Mouse (Mus musculus) hindbrain, embryonic 11.5 days (tissue): Measurements from ENCODE around the gene Rfpl4. TPM values are rescaled to one million over a fixed set of nuclear protein-coding genes. Genes with fewer than 3 reads are reported as not detected.

ENCODE experiments used
- ATAC-seq: fragments of 200-750 bp; cut with Nextera tagmentation; 2 replicates; pipeline ENCODE4 v1.8.0; 2017; ENCODE audit warnings: mild to moderate bottlenecking, moderate TSS enrichment, moderate library complexity; ENCODE audit not compliant: low FRiP score
- DNase-seq: peaks from one replicate; pipeline ENCODE4 v3.0.0-alpha.2; 2015; ENCODE audit warnings: low spot score
- H3K27ac ChIP-seq: fragments of 300-500 bp; sonication (generic); 2 replicates; pipeline ENCODE4 v1.5.1; 2014; ENCODE audit warnings: mild to moderate bottlenecking, low read depth, low read length
- H3K27me3 ChIP-seq: fragments of 300-500 bp; sonication (generic); 2 replicates; pipeline ENCODE4 v1.6.1; 2014; ENCODE audit warnings: mild to moderate bottlenecking, low read length, moderate library complexity, mixed read lengths; ENCODE audit not compliant: control insufficient read depth, insufficient read depth
- H3K36me3 ChIP-seq: fragments of 300-500 bp; sonication (generic); 2 replicates; pipeline ENCODE4 v1.6.1; 2014; ENCODE audit warnings: mild to moderate bottlenecking, low read length, moderate library complexity, mixed read lengths; ENCODE audit not compliant: control insufficient read depth, insufficient read depth
- H3K4me1 ChIP-seq: fragments of 300-500 bp; sonication (generic); replicated peaks from 2 replicates; pipeline ENCODE4 v1.6.1; 2014; ENCODE audit warnings: low read length, mixed read lengths; ENCODE audit not compliant: control insufficient read depth, insufficient read depth
- H3K4me2 ChIP-seq: fragments of 300-500 bp; sonication (generic); replicated peaks from 2 replicates; pipeline ENCODE4 v1.6.1; 2014; ENCODE audit warnings: mild to moderate bottlenecking, low read depth, low read length
- H3K4me3 ChIP-seq: fragments of 300-500 bp; sonication (generic); 2 replicates; pipeline ENCODE4 v1.5.1; 2014; ENCODE audit warnings: low read depth, low read length
- H3K9ac ChIP-seq: fragments of 300-500 bp; sonication (generic); 2 replicates; pipeline ENCODE4 v1.6.1; 2014; ENCODE audit warnings: low read depth, low read length
- H3K9me3 ChIP-seq: fragments of 300-500 bp; sonication (generic); 2 replicates; pipeline ENCODE4 v1.6.1; 2016; ENCODE audit warnings: low read length; ENCODE audit not compliant: control insufficient read depth
- WGBS: fragments of 180-500 bp; shearing (Covaris S2); extraction: QIAGEN DNeasy Blood & Tissue Kit; methylation state at CpG from one replicate; pipeline ENCODE4 v1.1.7; 2014; 5-methylcytosine and 5-hydroxymethylcytosine counted together
- polyA plus RNA-seq: library from polyadenylated mRNA; unstranded; fragments of >200 nt; fragmentation: Nextera tagmentation; extraction: Ambion mirVana; gene quantifications from 2 replicates; pipeline ENCODE4 v1.2.1, GENCODE M21; 2014

The Rfpl4 gene
- polyA plus RNA-seq, 1 experiment from 2014 or later: not detected

DNA sequence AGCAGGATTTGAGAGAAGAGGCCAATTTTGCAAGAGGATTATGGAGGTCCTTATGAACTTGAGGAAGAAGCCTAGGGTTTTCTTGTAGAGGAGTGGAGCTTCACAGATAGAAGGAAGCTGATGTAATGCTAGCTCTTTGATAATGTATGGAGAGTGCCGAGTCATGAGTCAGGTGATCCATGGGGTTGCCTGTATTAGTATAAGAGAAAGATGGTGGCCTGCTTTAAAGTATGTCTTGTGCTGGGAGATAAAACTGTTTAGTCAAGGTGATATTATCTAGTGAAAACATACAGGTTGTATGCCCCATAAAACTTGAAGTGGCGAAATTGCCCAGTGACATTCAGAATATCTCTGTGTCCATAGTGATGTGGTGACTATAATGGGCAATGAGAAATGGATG, 39.8 kb downstream of the Rfpl4 start:
- WGBS: 88% methylated on average over 2 of the region's 2 CpGs
- H3K4me2 ChIP-seq: no peak overlapping the region
- H3K9me3 ChIP-seq: no peaks in the 10 kb centered on the region
- ATAC-seq (no peak), DNase-seq (no peak)
- peaks cover 22% of the 10 kb centered on the region for H3K36me3 ChIP-seq
- no peak overlapping the region for H3K27ac ChIP-seq
- H3K4me1 ChIP-seq: no peaks in the 10 kb centered on the region
- H3K4me3 ChIP-seq: no peak overlapping the region
- H3K9ac ChIP-seq: no peak overlapping the region
- H3K27me3 ChIP-seq: no peaks in the 10 kb centered on the region

DNA sequence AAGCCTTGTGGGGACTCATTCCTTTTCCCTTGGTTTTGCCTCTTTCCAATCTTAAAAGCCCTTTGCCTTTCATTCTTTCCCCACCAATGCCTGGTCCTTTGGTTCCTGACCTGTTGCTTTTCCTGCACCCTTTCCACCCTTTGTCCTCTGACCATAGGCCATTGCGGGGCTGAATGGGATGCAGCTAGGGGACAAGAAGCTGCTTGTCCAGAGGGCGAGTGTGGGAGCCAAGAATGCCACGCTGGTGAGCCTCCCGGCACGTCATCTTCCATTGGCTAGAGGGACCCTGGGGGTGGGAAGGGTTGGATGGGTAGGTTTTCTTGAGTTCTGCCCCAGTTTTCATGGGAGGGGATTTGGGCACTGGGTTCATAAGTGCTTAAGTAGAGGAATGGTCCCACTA, 41.8 kb downstream of the Rfpl4 start:
- Histone ChIP-seq H3K4me2 (no peak overlapping the region), H3K4me1 (no peaks in the 10 kb centered on the region), H3K9me3 (no peaks in the 10 kb centered on the region), H3K27ac (no peak overlapping the region), H3K27me3 (no peaks in the 10 kb centered on the region), H3K4me3 (no peak overlapping the region), H3K9ac (no peak overlapping the region), H3K36me3 (peaks cover 36% of the 10 kb centered on the region)
- DNase-seq: no peak
- 96% methylated on average over 5 of the region's 5 CpGs for WGBS
- ATAC-seq: no peak

DNA sequence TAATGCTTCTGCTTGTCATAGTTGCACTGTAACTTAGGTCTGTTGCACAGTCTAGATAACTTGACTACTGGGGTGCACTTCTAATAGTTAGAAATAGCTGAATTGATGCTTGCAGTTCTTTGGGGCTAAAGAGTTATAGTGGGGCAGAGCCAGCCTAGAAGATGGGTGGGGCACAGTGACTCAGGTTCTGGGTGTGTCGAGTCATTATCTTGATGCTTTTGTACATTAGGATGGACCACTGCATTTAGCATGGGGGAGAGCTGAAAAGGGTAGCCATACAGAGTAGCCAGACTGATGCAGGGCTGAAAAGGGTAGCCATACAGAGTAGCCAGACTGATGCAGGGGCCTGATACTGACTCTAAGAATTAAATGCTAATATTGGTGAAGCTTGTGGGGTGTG, 43.2 kb downstream of the Rfpl4 start:
- Histone ChIP-seq H3K27me3 (no peaks in the 10 kb centered on the region), H3K27ac (no peak overlapping the region), H3K4me3 (no peak overlapping the region), H3K9ac (no peak overlapping the region), H3K4me2 (no peak overlapping the region), H3K36me3 (peaks cover 36% of the 10 kb centered on the region), H3K4me1 (no peaks in the 10 kb centered on the region), H3K9me3 (no peaks in the 10 kb centered on the region)
- DNase-seq (no peak), ATAC-seq (no peak)
- WGBS: 90% methylated on average over 1 of the region's 1 CpGs

- Histone ChIP-seq H3K4me1 (peaks cover 2% of the 10 kb centered on the region; the same call in 1 of the 2 replicates), H3K4me2 (no peak overlapping the region), H3K4me3 (no peak overlapping the region), H3K9ac (no peak overlapping the region), H3K36me3 (peaks cover 8% of the 10 kb centered on the region; the same call in 1 of the 2 replicates), H3K27me3 (no peaks in the 10 kb centered on the region), H3K9me3 (no peaks in the 10 kb centered on the region), H3K27ac (no peak overlapping the region)
- ATAC-seq: no peak
- no peak for DNase-seq
- 96% methylated on average over 6 of the region's 6 CpGs for WGBS
Observed at GRCm38 (mm10) chr7:5064886-5065285, 51.9 kb downstream of the Rfpl4 start.

- peaks cover 2% of the 10 kb centered on the region; the same call in 1 of the 2 replicates for H3K4me1 ChIP-seq
- H3K9me3 ChIP-seq: no peaks in the 10 kb centered on the region
- peak; percentile 88 for DNase-seq
- H3K27me3 ChIP-seq: peaks cover 7% of the 10 kb centered on the region
- H3K4me3 ChIP-seq: peak overlapping the region; percentile 79
- H3K27ac ChIP-seq: peak overlapping the region; percentile 98
- 0 out of 2 replicates have a peak, but pooled peaks cover 3% of the 10 kb centered on the region for H3K36me3 ChIP-seq
- peak; percentile 57 for ATAC-seq
- WGBS: under 1% methylated on average over 32 of the region's 51 CpGs
- peak overlapping the region; percentile 47 for H3K4me2 ChIP-seq
- H3K9ac ChIP-seq: peak overlapping the region; percentile 94
Observed at GRCm38 (mm10) chr7:5062360-5063001, 54.3 kb downstream of the Rfpl4 start.

GRCm38 (mm10) chr7:5061774-5062359, 54.9 kb downstream of the Rfpl4 start, which contains the start of gene U2af2:
TSS of gene U2af2 (plus strand) at chr7:5062143.
- ATAC-seq (peak; percentile 87), DNase-seq (peak; percentile 93)
- under 1% methylated on average over 47 of the region's 65 CpGs for WGBS

DNA sequence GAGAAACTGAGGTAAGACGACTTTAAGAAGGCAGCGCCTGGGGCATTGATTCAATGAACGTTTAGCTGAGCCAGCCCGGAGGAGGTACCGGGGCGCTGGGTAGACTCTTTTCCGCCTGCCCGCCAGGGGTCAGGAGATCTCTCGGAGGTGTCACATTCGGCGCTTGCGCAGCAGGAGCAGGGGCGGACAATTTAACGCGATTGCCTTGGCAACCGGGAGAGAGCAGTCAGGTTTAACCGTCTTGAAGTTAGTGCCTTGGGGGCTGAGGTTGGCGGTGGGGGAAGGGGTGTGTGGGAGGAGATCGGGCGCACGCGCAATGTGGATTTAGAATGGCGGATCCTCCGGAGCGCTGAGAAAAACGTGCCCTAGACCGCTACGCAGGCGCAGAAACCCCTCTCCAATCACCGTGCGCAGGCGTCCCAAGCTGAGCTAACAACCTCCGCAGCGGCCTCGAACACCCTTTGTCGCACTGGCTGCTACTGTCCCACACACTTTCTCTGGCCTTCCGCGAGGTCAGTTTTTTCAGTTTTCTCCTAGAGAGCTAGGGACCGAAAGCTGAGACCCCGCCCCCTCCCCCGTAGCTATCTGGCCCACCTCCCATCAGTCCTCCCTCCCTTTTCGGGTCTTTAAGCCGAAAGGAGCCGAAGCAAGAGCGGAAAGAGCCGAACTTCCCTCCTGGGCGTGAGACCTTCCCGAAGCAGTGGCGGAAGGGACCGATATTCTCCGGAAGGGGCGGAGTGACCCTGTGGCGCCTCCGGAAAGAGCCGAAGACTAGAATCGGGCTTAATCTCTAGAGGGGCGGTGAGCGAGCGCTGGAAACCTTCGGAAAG, 55.6 kb downstream of the Rfpl4 start:
- under 1% methylated on average over 60 of the region's 60 CpGs for WGBS
- Histone ChIP-seq H3K4me3 (peak overlapping the region; percentile 79), H3K4me1 (peaks cover 8% of the 10 kb centered on the region; the same call in 1 of the 2 replicates), H3K4me2 (peak overlapping the region; percentile 47), H3K9ac (peak overlapping the region; percentile 94), H3K36me3 (no peaks in the 10 kb centered on the region), H3K27me3 (peaks cover 20% of the 10 kb centered on the region), H3K27ac (peak overlapping the region; percentile 98), H3K9me3 (no peaks in the 10 kb centered on the region)
- DNase-seq (peak; percentile 99), ATAC-seq (peak; percentile 92)

More at GRCm38 (mm10) chr7:5061774-5062359, 54.9 kb downstream of the Rfpl4 start, which contains the start of gene U2af2:
- peak within 1 kb of the TSS; percentile 98 for H3K27ac ChIP-seq
- peak within 1 kb of the TSS; percentile 47 for H3K4me2 ChIP-seq
- no peaks in the 10 kb centered on the region for H3K9me3 ChIP-seq
- H3K4me1 ChIP-seq: peaks cover 4% of the 10 kb centered on the region; the same call in 1 of the 2 replicates
- 0 out of 2 replicates have a peak, but pooled peaks cover under 1% of the 10 kb centered on the region for H3K36me3 ChIP-seq
- peak within 1 kb of the TSS; percentile 94 for H3K9ac ChIP-seq
- peak within 1 kb of the TSS; percentile 79 for H3K4me3 ChIP-seq
- H3K27me3 ChIP-seq: peaks cover 13% of the 10 kb centered on the region

- Histone ChIP-seq H3K4me1 (peaks cover 8% of the 10 kb centered on the region; the same call in 1 of the 2 replicates), H3K36me3 (no peaks in the 10 kb centered on the region), H3K4me2 (peak overlapping the region; percentile 47), H3K9me3 (no peaks in the 10 kb centered on the region), H3K27me3 (peaks cover 29% of the 10 kb centered on the region), H3K4me3 (peak overlapping the region; percentile 79), H3K9ac (peak overlapping the region; percentile 94), H3K27ac (peak overlapping the region; percentile 98)
- WGBS: 3% methylated on average over 26 of the region's 27 CpGs
- ATAC-seq (peak; percentile 10; the same call in 1 of the 2 replicates), DNase-seq (peak; percentile 81)
Observed at GRCm38 (mm10) chr7:5060239-5060731, 56.5 kb downstream of the Rfpl4 start.
